Mouse (Mus musculus) colon, adult 2 months (tissue): ENCODE results near the gene Gm8914. TPM values are rescaled to one million over a fixed set of nuclear protein-coding genes. Genes with fewer than 3 reads are reported as not detected.

ENCODE experiments used
- polyA plus RNA-seq: library from polyadenylated mRNA; depleted of rRNA; stranded (reverse); fragments of >200 nt; gene quantifications from 2 replicates; pipeline ENCODE4 v1.2.3, GENCODE M21; 2012; rRNA removed

Gene Gm8914
- not detected in 2 replicates for polyA plus RNA-seq

GRCm38 (mm10) chrX:91479826-91480225, at the start of gene Gm8914:
Gene Gm8914, plus strand, starts transcription at chrX:91480126.

Other genes with a start within 250 kb of the Gm8914 start
- not detected in 2 replicates for gene Mageb2, start 148.4 kb upstream of the Gm8914 start, polyA plus RNA-seq
- gene Gm5072, start 87.6 kb upstream of the Gm8914 start, polyA plus RNA-seq: not detected in 2 replicates
- not detected in 2 replicates for gene 1700084M14Rik, start 95.8 kb downstream of the Gm8914 start, polyA plus RNA-seq
- gene Gm14781, start 152.1 kb downstream of the Gm8914 start, polyA plus RNA-seq: not detected in 2 replicates